Mouse (Mus musculus) erythroblast, embryonic 14.5 days (primary cell): Measurements from ENCODE around the gene Ghrhr.

Experiments
- GATA1 ChIP-seq: IDR thresholded peaks from 2 replicates; pipeline ENCODE4 v1.6.1; 2012; ENCODE audit warnings: low read length, inconsistent platforms, mixed read lengths
- TAL1 ChIP-seq: IDR thresholded peaks from 3 replicates; pipeline ENCODE4 v1.6.1; 2012; ENCODE audit warnings: low read length, inconsistent platforms, mixed read lengths

DNA sequence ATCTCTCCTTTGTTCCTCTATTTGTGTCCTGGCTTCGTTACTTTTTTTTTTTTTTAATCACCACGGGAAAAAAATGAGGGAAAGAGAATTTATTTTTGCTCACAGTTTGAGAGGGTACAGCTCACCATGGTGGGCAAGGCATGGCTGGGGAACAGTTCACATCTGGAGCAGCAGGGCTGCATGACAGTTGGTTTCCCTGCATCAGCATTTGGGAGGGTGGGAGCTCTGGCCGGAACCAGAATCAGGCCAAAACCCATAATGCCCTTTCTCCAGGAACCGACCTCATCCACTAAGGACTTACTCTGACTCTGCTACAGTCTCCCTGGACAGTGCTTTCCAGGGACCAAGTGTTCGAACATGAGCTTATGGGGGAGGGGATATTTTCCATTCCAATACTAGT, 13.2 kb downstream of the Ghrhr start:
- TF ChIP-seq TAL1, result no peak
- TF ChIP-seq GATA1, result no peak
